Mouse (Mus musculus): ENCODE data around the gene Myl6.
"Not testable (repeated sequence)": the region's sequence is repeated elsewhere in the genome, so short reads cannot be mapped to it uniquely, and the experiment has no call there.

Myl6 gene

GRCm38 (mm10) chr10:128509831-128510230 lies 15.9 kb upstream of the Myl6 start:
- DNase-seq (ENCODE audit: low read depth, low spot score), result no peak

GRCm38 (mm10) chr10:128509203-128509602 lies 15.3 kb upstream of the Myl6 start:
- no peak for DNase-seq (ENCODE audit: low read depth, low spot score)

- DNase-seq (ENCODE audit: low read depth, low spot score), result no peak
Measured at GRCm38 (mm10) chr10:128508260-128508659, 14.3 kb upstream of the Myl6 start.

- DNase-seq (ENCODE audit: low read depth, low spot score), result no peak
Measured at GRCm38 (mm10) chr10:128505974-128506373, 12.0 kb upstream of the Myl6 start.

DNA sequence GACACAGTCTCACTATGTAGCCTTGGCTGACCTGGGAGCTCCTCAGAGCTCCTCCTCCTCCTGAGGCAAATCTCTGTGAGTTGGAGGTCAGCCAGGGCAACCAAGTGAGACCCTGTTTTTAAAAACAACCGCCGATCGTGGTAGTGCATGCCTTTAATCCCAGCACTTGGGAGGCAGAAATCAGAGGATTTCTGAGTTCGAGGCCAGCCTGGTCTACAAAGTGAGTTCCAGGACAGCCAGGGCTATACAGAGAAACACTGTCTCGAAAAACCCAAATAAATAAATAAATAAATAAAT lies 11.4 kb upstream of the Myl6 start:
- DNase-seq (ENCODE audit: low read depth, low spot score), result not testable (repeated sequence)

- no peak for DNase-seq (ENCODE audit: low read depth, low spot score)
Measured at GRCm38 (mm10) chr10:128504641-128505370, 10.9 kb upstream of the Myl6 start.

DNA sequence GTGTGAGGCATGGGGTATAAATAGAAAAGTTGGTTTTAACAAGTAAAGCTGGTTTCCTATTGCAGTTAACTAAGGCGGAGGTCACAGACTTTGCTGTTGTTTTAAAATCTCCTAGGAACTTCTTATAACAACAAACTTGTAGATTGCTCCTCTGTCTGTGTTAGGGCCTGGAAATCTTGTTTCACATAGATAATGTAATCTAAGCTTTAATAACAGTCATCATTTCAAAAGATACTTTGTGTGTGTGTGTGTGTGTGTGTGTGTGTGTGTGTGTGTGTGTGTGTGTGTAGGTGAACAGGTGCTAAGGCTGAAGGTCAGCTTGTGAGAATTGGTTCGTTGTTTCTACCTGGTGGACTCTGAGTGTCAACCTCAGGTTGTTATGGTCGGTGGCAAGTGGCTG lies 10.1 kb upstream of the Myl6 start:
- DNase-seq (ENCODE audit: low read depth, low spot score), result no peak

GRCm38 (mm10) chr10:128503532-128503931 lies 9.6 kb upstream of the Myl6 start:
- DNase-seq (ENCODE audit: low read depth, low spot score), result no peak

- peak; percentile 77 for DNase-seq (ENCODE audit: low read depth, low spot score)
Measured at GRCm38 (mm10) chr10:128502341-128502740, 8.4 kb upstream of the Myl6 start.

GRCm38 (mm10) chr10:128499116-128499671 lies 5.2 kb upstream of the Myl6 start:
- peak; percentile 60 for DNase-seq (ENCODE audit: low read depth, low spot score)

GRCm38 (mm10) chr10:128498590-128498989 lies 4.6 kb upstream of the Myl6 start, which contains the start of gene Myl6b:
Gene Myl6b (minus strand): TSS chr10:128498685.
- DNase-seq (ENCODE audit: low read depth, low spot score), result peak; percentile 99

- no peak for DNase-seq (ENCODE audit: low read depth, low spot score)
Measured at GRCm38 (mm10) chr10:128497134-128497737, 3.3 kb upstream of the Myl6 start.

- DNase-seq (ENCODE audit: low read depth, low spot score), result no peak
Measured at GRCm38 (mm10) chr10:128496509-128497077, 2.6 kb upstream of the Myl6 start.

DNA sequence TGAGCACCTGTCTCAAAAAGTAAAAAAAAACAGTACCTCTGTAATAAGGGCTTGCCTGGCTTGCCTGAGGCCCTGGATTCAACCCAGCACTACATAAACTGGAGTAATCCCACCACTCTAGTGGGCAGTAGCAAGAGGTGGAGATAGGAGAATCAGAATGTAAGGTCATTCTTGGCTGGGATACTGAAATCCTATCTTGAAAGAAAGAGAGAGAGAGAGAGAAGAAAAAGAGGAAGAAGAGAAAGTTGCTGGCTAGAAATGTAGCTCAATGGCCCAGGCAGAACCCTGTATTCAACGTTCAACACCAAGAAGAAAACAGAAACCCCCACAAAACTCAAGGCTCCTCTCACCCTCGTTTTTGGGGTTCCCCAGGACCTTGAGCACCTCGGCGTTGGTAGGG lies 2.0 kb upstream of the Myl6 start:
- no peak for DNase-seq (ENCODE audit: low read depth, low spot score)

GRCm38 (mm10) chr10:128495270-128495669 lies 1.3 kb upstream of the Myl6 start:
- DNase-seq (ENCODE audit: low read depth, low spot score), result no peak

- no peak for DNase-seq (ENCODE audit: low read depth, low spot score)
Measured at GRCm38 (mm10) chr10:128494667-128495245, 811 bp upstream of the Myl6 start.

GRCm38 (mm10) chr10:128493319-128493694 lies 638 bp downstream of the Myl6 start:
- no peak for DNase-seq (ENCODE audit: low read depth, low spot score)

- peak; percentile 75 for DNase-seq (ENCODE audit: low read depth, low spot score)
Measured at GRCm38 (mm10) chr10:128492633-128493311, 1.2 kb downstream of the Myl6 start.

GRCm38 (mm10) chr10:128492051-128492450 lies 1.9 kb downstream of the Myl6 start:
- DNase-seq (ENCODE audit: low read depth, low spot score), result not testable (repeated sequence)

DNA sequence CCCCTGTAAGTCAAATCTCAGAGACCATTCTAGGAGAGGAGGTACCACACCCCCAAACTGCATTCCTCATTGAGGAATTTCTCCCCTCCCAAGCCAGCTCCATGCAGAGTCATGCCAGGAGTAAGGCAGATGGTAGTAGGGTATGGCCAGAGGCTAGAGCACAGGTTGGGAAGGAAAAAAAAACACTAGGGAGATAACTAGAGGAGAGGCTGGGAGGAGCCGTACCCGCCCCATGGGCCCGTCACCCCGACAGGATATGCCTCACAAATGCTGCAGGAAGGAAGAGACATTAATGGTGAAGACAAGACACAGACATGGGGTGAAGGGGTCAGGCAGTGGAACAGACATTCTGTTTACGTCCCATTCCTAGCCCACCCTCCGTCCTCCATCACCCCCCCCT lies 2.5 kb downstream of the Myl6 start:
- no peak for DNase-seq (ENCODE audit: low read depth, low spot score)

- no peak for DNase-seq (ENCODE audit: low read depth, low spot score)
Measured at GRCm38 (mm10) chr10:128490912-128491311, 3.0 kb downstream of the Myl6 start.

GRCm38 (mm10) chr10:128490232-128490631 lies 3.7 kb downstream of the Myl6 start:
- no peak for DNase-seq (ENCODE audit: low read depth, low spot score)

Measured in skeletal muscle tissue, adult 2 months (tissue).